Mouse (Mus musculus) kidney, embryonic 14.5 days (tissue): ENCODE data around the gene Mink1. TPM values are rescaled to one million over a fixed set of nuclear protein-coding genes. Genes with fewer than 3 reads are reported as not detected.

Experiments used
- ATAC-seq: fragments of 200-750 bp; cut with Nextera tagmentation; 2 replicates; pipeline ENCODE4 v1.8.0; 2017; ENCODE audit warnings: moderate number of reproducible peaks, mild to moderate bottlenecking, moderate TSS enrichment, moderate library complexity; ENCODE audit not compliant: low FRiP score, low TSS enrichment
- H3K27ac ChIP-seq: fragments of 300-500 bp; sonication (generic); 2 replicates; pipeline ENCODE4 v1.5.1; 2014; ENCODE audit warnings: low read depth, mild to moderate bottlenecking, low read length, moderate library complexity, mixed read lengths
- H3K27me3 ChIP-seq: fragments of 300-500 bp; sonication (generic); 2 replicates; pipeline ENCODE4 v1.6.1; 2014; ENCODE audit warnings: mild to moderate bottlenecking, low read length; ENCODE audit not compliant: control insufficient read depth, insufficient read depth
- H3K36me3 ChIP-seq: fragments of 300-500 bp; sonication (generic); 2 replicates; pipeline ENCODE4 v1.6.1; 2014; ENCODE audit warnings: low read length, mixed read lengths; ENCODE audit not compliant: control insufficient read depth, insufficient read depth
- H3K4me1 ChIP-seq: fragments of 300-500 bp; sonication (generic); 2 replicates; pipeline ENCODE4 v1.6.1; 2014; ENCODE audit warnings: low read length, mixed read lengths; ENCODE audit not compliant: control insufficient read depth, insufficient read depth
- H3K4me2 ChIP-seq: fragments of 300-500 bp; sonication (generic); replicated peaks from 2 replicates; pipeline ENCODE4 v1.6.1; 2014; ENCODE audit warnings: low read depth, mild to moderate bottlenecking, low read length
- H3K4me3 ChIP-seq: fragments of 300-500 bp; sonication (generic); 2 replicates; pipeline ENCODE4 v1.5.1; 2014; ENCODE audit warnings: mild to moderate bottlenecking, low read length
- H3K9ac ChIP-seq: fragments of 300-500 bp; sonication (generic); 2 replicates; pipeline ENCODE4 v1.6.1; 2014; ENCODE audit warnings: low read depth, mild to moderate bottlenecking, low read length, moderate library complexity
- H3K9me3 ChIP-seq: fragments of 300-500 bp; sonication (generic); 2 replicates; pipeline ENCODE4 v1.6.1; 2016; ENCODE audit warnings: low read length; ENCODE audit not compliant: control insufficient read depth
- WGBS: fragments of 180-500 bp; shearing (Covaris S2); extraction: QIAGEN DNeasy Blood & Tissue Kit; methylation state at CpG from one replicate; pipeline ENCODE4 v1.1.7; 2014; 5-methylcytosine and 5-hydroxymethylcytosine counted together
- polyA plus RNA-seq: library from polyadenylated mRNA; unstranded; fragments of >200 nt; fragmentation: Nextera tagmentation; extraction: Ambion mirVana; gene quantifications from 2 replicates; pipeline ENCODE4 v1.2.1, GENCODE M21; 2014

Gene Mink1
- polyA plus RNA-seq, 1 experiment from 2014 or later, result 21.0 TPM

DNA sequence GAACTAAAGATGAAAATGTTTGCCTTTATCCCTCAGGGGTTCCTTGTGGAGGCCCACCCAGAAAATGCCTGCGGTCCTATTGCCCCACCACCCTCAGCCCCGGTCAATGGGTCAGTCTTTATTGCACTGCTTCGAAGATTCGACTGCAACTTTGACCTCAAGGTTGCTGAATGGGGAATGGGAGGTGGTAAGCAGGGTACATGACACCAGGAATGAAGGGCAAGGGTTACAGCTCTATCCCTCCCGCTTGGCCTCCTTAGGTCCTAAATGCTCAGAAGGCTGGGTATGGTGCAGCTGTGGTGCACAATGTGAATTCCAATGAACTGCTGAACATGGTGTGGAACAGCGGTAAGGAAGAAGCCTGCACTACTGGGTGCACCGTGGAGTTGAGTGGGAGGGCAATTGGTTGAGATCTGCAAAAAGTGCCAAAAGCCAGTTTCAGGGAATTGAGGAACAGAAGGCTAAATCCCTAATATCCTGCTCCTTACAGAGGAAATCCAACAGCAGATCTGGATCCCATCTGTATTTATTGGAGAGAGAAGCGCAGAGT is 86.6 kb downstream of the Mink1 start:
- no peak overlapping the region for H3K9ac ChIP-seq
- H3K27me3 ChIP-seq, result no peaks in the 10 kb centered on the region
- peak overlapping the region; percentile 6 for H3K4me3 ChIP-seq
- 70% methylated on average over 8 of the region's 8 CpGs for WGBS
- no peak for ATAC-seq
- H3K27ac ChIP-seq, result no peak overlapping the region; the same call in 1 of the 2 replicates
- H3K4me1 ChIP-seq, result peaks cover 45% of the 10 kb centered on the region
- peaks cover 64% of the 10 kb centered on the region for H3K36me3 ChIP-seq
- H3K4me2 ChIP-seq, result peak overlapping the region; percentile 96
- H3K9me3 ChIP-seq, result no peaks in the 10 kb centered on the region

DNA sequence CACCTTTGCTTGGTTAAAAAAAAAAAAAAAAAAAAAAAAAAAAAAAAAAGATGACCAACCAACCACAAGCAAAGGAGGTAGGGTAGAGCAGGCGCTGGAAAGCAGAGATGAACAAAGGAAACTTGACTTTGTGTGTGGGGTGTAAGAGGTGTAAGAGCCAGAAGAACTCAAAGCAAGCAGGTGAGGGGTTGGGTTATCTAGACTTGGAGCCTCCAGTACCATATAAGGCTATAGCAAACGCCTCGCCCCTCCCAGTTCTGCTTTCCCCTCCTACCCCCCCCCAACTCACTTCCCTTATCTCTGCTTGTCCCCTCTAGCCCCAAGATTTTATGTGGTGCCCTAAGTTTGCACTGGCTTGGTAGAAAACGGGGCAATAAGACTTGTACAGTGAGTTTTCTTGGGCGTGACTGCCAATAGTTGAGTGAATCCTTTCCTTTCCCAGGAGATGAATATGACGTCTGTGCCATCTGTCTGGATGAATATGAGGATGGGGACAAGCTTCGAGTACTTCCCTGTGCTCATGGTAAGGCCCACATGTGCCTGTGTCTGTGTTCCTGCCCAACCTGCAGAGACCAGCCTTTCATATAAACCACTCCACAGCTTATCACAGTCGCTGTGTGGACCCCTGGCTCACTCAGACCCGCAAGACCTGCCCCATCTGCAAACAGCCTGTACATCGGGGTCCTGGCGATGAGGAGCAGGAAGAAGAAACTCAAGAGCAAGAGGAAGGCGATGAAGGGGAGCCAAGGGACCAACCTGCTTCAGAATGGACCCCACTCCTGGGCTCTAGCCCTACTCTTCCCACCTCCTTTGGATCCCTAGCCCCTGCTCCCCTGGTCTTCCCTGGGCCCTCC is 87.9 kb downstream of the Mink1 start:
- peaks cover 52% of the 10 kb centered on the region for H3K36me3 ChIP-seq
- WGBS, result 75% methylated on average over 12 of the region's 12 CpGs

DNA sequence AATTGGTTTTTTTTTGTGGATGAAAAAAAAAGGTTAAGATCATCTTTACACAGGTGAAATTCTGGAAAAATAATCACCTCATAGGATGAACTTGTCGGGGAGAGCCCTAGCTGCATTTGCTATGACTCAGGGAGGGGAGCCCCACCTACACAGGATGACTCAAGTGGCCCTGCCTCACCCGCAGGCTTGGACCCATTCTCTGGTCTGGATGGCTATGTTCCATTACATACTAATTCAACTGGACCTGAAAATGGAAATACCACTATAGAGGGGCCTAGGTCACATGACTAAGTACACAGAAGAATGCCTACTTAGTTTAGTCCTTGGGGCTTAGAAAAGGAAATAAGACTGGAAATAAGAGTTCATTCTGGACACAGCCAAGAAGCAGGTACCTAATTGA is 88.7 kb downstream of the Mink1 start:
- no peak for ATAC-seq
- Histone ChIP-seq H3K9ac (peak overlapping the region; percentile 23; the same call in 1 of the 2 replicates), H3K4me3 (peak overlapping the region; percentile 14), H3K27ac (no peak overlapping the region), H3K4me2 (no peak overlapping the region), H3K4me1 (peaks cover 40% of the 10 kb centered on the region), H3K27me3 (no peaks in the 10 kb centered on the region), H3K36me3 (peaks cover 48% of the 10 kb centered on the region), H3K9me3 (no peaks in the 10 kb centered on the region)
- 85% methylated on average over 2 of the region's 2 CpGs for WGBS

More for the DNA sequence above, 87.9 kb downstream of the Mink1 start:
- H3K9me3 ChIP-seq, result no peaks in the 10 kb centered on the region
- H3K9ac ChIP-seq, result peak overlapping the region; percentile 23; the same call in 1 of the 2 replicates
- H3K27me3 ChIP-seq, result no peaks in the 10 kb centered on the region
- no peak for ATAC-seq
- H3K27ac ChIP-seq, result no peak overlapping the region
- peak overlapping the region; percentile 10; the same call in 1 of the 2 replicates for H3K4me3 ChIP-seq
- H3K4me1 ChIP-seq, result peaks cover 44% of the 10 kb centered on the region
- H3K4me2 ChIP-seq, result peak overlapping the region; percentile 19

DNA sequence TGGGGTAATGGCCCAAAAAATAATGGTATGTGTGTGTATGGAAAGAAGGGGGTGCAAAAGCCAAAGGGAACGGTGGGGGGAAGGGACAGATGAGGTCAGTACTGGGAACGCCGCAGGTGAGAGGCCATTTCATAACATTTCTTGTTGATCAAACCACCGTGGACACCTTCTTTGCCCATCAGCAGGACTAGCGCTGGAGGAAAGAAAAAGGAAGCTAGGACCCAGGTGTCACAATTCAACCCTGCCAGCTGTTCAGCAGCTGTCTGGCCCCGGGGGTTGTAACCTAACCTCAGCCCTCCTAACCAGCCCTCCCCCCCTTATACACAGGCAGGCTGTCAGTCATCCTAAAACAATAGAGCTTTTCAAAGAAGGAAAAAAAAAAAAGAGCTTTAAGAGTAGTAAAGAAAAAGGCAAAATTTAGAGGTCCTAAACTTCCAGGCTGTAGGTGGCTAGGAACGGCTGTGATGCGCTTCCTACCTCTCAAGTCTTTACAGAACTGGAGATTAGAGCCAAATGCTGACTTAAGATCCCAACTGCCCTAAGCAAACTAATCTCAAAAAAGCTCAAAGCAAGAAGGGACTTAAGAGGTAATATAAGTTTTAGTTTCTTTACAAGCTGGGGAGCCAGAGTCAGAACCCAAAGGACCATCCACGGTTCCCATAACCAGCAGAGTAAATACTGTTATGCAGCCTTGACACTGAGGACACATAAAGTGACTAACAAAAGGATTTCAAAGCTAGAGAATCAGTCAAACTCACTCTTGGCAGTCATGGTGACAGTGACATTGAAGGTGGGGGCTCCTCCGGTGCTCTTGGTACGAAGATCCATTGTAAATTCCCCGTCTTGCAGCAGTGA is 89.6 kb downstream of the Mink1 start:
- ATAC-seq, result no peak
- Histone ChIP-seq H3K9ac (peak overlapping the region; percentile 95; the same call in 1 of the 2 replicates), H3K9me3 (no peaks in the 10 kb centered on the region), H3K36me3 (peaks cover 48% of the 10 kb centered on the region), H3K27ac (peak overlapping the region; percentile 99; the same call in 1 of the 2 replicates), H3K4me3 (peak overlapping the region; percentile 93), H3K4me1 (peaks cover 49% of the 10 kb centered on the region), H3K4me2 (peak overlapping the region; percentile 71), H3K27me3 (no peaks in the 10 kb centered on the region)
- whole genome bisulfite sequencing, result 52% methylated on average over 12 of the region's 12 CpGs

DNA sequence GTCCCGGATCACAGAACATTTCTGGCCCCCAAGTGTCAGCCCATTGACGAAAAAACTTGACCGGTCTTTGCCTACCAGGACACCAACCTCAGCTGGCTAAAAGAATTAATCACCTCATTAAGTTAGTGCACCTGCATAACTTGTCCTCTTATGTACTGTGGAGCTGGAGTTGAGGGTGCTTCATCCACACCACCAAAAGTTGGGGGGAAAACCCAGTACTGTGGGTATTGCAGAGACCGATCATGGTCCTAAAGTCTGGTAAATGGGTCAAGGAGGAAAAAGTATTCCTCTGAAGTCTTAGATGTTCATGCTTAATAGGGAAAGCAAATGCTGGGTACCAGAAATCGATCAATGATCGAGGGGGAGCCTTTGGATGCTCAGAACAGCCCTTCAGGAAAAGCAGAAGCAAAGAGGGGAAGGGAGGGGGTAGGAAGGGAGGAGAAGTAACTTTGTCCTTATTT is 90.2 kb downstream of the Mink1 start:
- Histone ChIP-seq H3K4me2 (peak overlapping the region; percentile 71), H3K4me1 (peaks cover 55% of the 10 kb centered on the region), H3K9me3 (no peaks in the 10 kb centered on the region), H3K9ac (peak overlapping the region; percentile 95), H3K36me3 (peaks cover 48% of the 10 kb centered on the region), H3K27me3 (no peaks in the 10 kb centered on the region), H3K27ac (peak overlapping the region; percentile 99), H3K4me3 (peak overlapping the region; percentile 93)
- no peak for ATAC-seq
- 48% methylated on average over 6 of the region's 6 CpGs for WGBS

DNA sequence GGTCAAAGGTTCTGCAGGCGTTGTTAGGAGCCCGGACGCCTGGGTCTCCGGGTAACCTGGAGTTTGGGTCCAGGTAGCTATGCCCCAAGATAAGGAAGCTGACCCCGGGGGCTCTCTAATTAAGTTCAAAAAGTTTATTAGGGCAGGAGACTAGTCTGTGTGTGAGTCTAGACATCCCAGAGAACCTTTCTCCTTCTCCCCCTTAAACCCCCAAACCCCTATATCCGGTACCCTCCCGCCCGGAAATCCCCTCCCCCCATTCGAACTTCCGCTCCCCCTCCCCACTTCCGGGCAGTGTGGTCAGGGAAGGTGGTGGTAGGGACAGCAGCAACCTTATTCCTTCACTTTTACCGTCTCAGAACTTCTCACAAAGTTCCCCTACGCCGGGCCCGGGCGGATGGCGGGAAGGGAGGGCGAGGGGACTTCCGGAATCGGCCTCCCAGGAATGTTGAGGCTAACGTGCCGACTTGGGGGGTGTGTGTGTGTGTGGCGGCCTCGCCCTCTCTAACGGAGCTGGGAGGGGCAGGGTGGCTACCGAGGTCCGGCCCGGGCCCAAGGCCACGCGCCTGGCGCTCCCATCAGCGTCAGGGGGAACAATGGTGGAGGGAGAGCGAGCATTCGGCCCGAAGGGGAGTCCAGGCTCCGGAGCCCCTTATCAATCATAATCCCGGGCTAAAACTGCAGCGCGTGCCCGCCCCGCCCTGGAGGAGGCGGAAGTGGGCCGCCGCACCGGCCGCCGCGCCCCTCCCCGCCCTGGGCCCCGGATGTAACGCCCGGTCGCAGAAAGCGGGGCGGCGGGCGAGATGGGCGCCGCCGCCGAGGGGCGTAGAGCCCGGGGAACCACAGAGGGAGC is 90.9 kb downstream of the Mink1 start:
- Histone ChIP-seq H3K4me1 (peaks cover 54% of the 10 kb centered on the region), H3K36me3 (peaks cover 44% of the 10 kb centered on the region), H3K27me3 (no peaks in the 10 kb centered on the region), H3K9ac (peak overlapping the region; percentile 95), H3K4me3 (peak overlapping the region; percentile 93), H3K4me2 (peak overlapping the region; percentile 71), H3K9me3 (no peaks in the 10 kb centered on the region), H3K27ac (peak overlapping the region; percentile 99)
- under 1% methylated on average over 63 of the region's 63 CpGs for WGBS
- ATAC-seq, result peak; percentile 29

DNA sequence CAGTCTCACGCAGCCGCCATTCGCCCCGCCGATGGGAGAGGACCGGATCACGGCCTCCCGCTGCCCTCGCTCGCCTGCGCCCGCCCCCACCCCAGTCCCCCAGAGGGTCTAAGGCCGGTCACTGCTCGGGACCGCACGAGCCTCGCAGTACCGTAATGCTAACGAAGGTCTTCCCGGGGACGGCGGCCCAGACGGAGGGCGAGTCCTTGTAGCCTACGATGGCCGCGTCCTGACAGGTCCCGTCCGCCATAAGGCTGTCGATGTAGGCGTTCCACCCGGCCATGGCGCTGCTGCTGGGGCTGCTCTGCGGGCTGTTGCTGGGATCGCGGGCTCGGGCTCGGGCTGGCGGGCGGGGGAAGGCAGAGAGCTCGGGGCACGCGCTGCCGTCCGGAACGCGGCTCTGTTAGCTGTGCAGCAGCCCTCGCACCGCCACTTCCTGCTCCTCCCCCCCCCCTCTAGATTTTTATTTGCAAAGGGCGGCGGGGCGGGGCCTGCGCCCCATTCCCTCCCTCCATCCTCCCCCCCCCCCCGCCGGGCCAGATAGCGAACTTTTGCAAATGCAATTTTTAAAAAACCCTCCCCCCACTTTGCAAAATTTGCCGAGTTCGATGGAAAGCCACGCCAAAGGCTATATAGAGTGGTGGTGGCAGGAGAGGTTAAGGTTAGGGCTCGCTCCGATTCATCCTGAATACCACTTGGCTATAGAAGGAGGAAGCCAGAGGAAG is 91.7 kb downstream of the Mink1 start, which contains the start of gene Pfn1:
Gene Pfn1 (minus strand): TSS at position 447 of the 725 bp plus-strand sequence.
- Histone ChIP-seq H3K4me1 (peaks cover 46% of the 10 kb centered on the region), H3K27ac (peak within 1 kb of the TSS; percentile 99), H3K9ac (peak within 1 kb of the TSS; percentile 95), H3K27me3 (no peaks in the 10 kb centered on the region), H3K9me3 (no peaks in the 10 kb centered on the region), H3K4me2 (peak within 1 kb of the TSS; percentile 71), H3K36me3 (peaks cover 36% of the 10 kb centered on the region), H3K4me3 (peak within 1 kb of the TSS; percentile 93)
- ATAC-seq, result peak; percentile 34
- WGBS, result under 1% methylated on average over 60 of the region's 61 CpGs
